Mouse (Mus musculus) CH12.LX (cell line): Measurements from ENCODE around the gene Ndufb8. TPM values are rescaled to one million over a fixed set of nuclear protein-coding genes. Genes with fewer than 3 reads are reported as not detected.

Experiments
- DNase-seq: peaks from one replicate; pipeline ENCODE4 v3.0.0-alpha.2; 2013; ENCODE audit errors: extremely low read depth
- H3K27ac ChIP-seq: 2 replicates; pipeline ENCODE4 v1.5.1; 2012; ENCODE audit warnings: low read depth, mild to moderate bottlenecking, control low read depth, moderate library complexity; ENCODE audit not compliant: insufficient read depth
- H3K27me3 ChIP-seq: replicated peaks from 2 replicates; pipeline ENCODE3; 2012; ENCODE audit warnings: inconsistent platforms
- H3K36me3 ChIP-seq, 2 experiments: replicated peaks in 1 of 2; 2 replicates each; pipeline versions ENCODE3 to v1.6.1; 2012; ENCODE audit warnings: inconsistent platforms in 1 of 2, low read length in 1 of 2, mild to moderate bottlenecking in 1 of 2, mixed read lengths in 1 of 2, moderate library complexity in 1 of 2; ENCODE audit not compliant: control insufficient read depth in 1 of 2, insufficient read depth in 1 of 2
- H3K4me1 ChIP-seq, 2 experiments: 2 replicates each; pipeline ENCODE4 v1.6.1; 2012; ENCODE audit warnings: inconsistent platforms in 1 of 2, moderate library complexity in 1 of 2; ENCODE audit not compliant: insufficient read depth in 2 of 2, control insufficient read depth in 1 of 2
- H3K4me2 ChIP-seq: 2 replicates; pipeline ENCODE4 v1.6.1; 2012; ENCODE audit warnings: low read depth, mild to moderate bottlenecking, control low read depth; ENCODE audit not compliant: poor library complexity, insufficient read depth, severe bottlenecking
- H3K4me3 ChIP-seq, 3 experiments: fragments of 150-350 bp in 1 of 3; sonication (generic) in 1 of 3; replicated peaks in 1 of 3; 2 replicates each; pipeline versions ENCODE3 to v1.5.1; 2011 to 2012; ENCODE audit warnings: low read depth in 2 of 3, low read length in 2 of 3, mild to moderate bottlenecking in 2 of 3, moderate library complexity in 2 of 3, control low read depth in 1 of 3, improper control_type of control experiment in 1 of 3, inconsistent platforms in 1 of 3, mixed read lengths in 1 of 3; ENCODE audit not compliant: poor library complexity in 1 of 3
- H3K79me2 ChIP-seq: replicated peaks from 2 replicates; pipeline ENCODE4 v1.6.1; 2012; ENCODE audit warnings: mild to moderate bottlenecking, moderate library complexity; ENCODE audit not compliant: control insufficient read depth, poor library complexity, insufficient read depth, severe bottlenecking; ENCODE audit errors: extremely low read depth
- H3K9ac ChIP-seq: 2 replicates; pipeline ENCODE4 v1.6.1; 2012; ENCODE audit warnings: low read depth, mild to moderate bottlenecking, control low read depth, moderate library complexity; ENCODE audit not compliant: insufficient read depth
- H3K9me3 ChIP-seq: replicated peaks from 2 replicates; pipeline ENCODE3; 2012; ENCODE audit warnings: low read length, inconsistent platforms, mixed read lengths
- BHLHE40 ChIP-seq: IDR thresholded peaks from 2 replicates; pipeline ENCODE4 v1.6.1; 2011; ENCODE audit warnings: mild to moderate bottlenecking, low read depth, low read length, improper control_type of control experiment
- CTCF ChIP-seq, 2 experiments: IDR thresholded peaks in 1 of 2; conservative IDR thresholded peaks in 1 of 2; 2 replicates each; pipeline ENCODE4 v1.5.1; 2011 to 2012; ENCODE audit warnings: low read depth in 2 of 2, low read length in 2 of 2, improper control_type of control experiment in 1 of 2, inconsistent platforms in 1 of 2, mild to moderate bottlenecking in 1 of 2, moderate library complexity in 1 of 2
- E2F4 ChIP-seq: IDR thresholded peaks from 2 replicates; pipeline ENCODE4 v1.6.1; 2011; ENCODE audit warnings: low read depth, low read length, improper control_type of control experiment; ENCODE audit not compliant: insufficient replicate concordance
- ELF1 ChIP-seq: IDR thresholded peaks from 2 replicates; pipeline ENCODE4 v1.6.1; 2014; ENCODE audit warnings: low read depth, mild to moderate bottlenecking, inconsistent platforms, low read length, improper control_type of control experiment
- EP300 ChIP-seq: IDR thresholded peaks from 2 replicates; pipeline ENCODE4 v1.6.1; 2011; ENCODE audit warnings: low read length, improper control_type of control experiment
- ETS1 ChIP-seq: conservative IDR thresholded peaks from 2 replicates; pipeline ENCODE4 v1.6.1; 2012; ENCODE audit warnings: low read depth, mild to moderate bottlenecking, inconsistent platforms, low read length, improper control_type of control experiment, moderate library complexity
- GABPA ChIP-seq: IDR thresholded peaks from 2 replicates; pipeline ENCODE4 v1.6.1; 2012; ENCODE audit warnings: low read depth, low read length, improper control_type of control experiment, inconsistent platforms; ENCODE audit not compliant: insufficient replicate concordance
- HCFC1 ChIP-seq: IDR thresholded peaks from 2 replicates; pipeline ENCODE4 v1.6.1; 2012; ENCODE audit warnings: low read depth, mild to moderate bottlenecking, inconsistent platforms, low read length, improper control_type of control experiment
- JUN ChIP-seq: IDR thresholded peaks from 2 replicates; pipeline ENCODE4 v1.6.1; 2011; ENCODE audit warnings: low read depth, mild to moderate bottlenecking, low read length, improper control_type of control experiment, moderate library complexity; ENCODE audit not compliant: insufficient read depth
- JUND ChIP-seq: conservative IDR thresholded peaks from 2 replicates; pipeline ENCODE4 v1.6.1; 2011; ENCODE audit warnings: low read depth, low read length, improper control_type of control experiment
- KAT2A ChIP-seq: IDR thresholded peaks from 2 replicates; pipeline ENCODE4 v1.6.1; 2012; ENCODE audit warnings: low read length, improper control_type of control experiment, inconsistent platforms; ENCODE audit not compliant: insufficient replicate concordance
- MAFK ChIP-seq: IDR thresholded peaks from 2 replicates; pipeline ENCODE4 v1.6.1; 2011; ENCODE audit warnings: low read length, improper control_type of control experiment; ENCODE audit not compliant: insufficient replicate concordance
- MAX ChIP-seq: IDR thresholded peaks from 2 replicates; pipeline ENCODE4 v1.6.1; 2011; ENCODE audit warnings: low read length, improper control_type of control experiment
- MAZ ChIP-seq: IDR thresholded peaks from 2 replicates; pipeline ENCODE4 v1.6.1; 2012; ENCODE audit warnings: low read depth, mild to moderate bottlenecking, inconsistent platforms, low read length, improper control_type of control experiment, moderate library complexity
- MYC ChIP-seq: IDR thresholded peaks from 2 replicates; pipeline ENCODE4 v1.6.1; 2011; ENCODE audit warnings: low read depth, mild to moderate bottlenecking, improper control_type of control experiment, low read length
- NELFE ChIP-seq: IDR thresholded peaks from 2 replicates; pipeline ENCODE4 v1.6.1; 2011; ENCODE audit warnings: low read depth, low read length, improper control_type of control experiment
- NRF1 ChIP-seq: IDR thresholded peaks from 2 replicates; pipeline ENCODE4 v1.6.1; 2014; ENCODE audit warnings: low read depth, mild to moderate bottlenecking, inconsistent platforms, low read length, improper control_type of control experiment, moderate library complexity
- PAX5 ChIP-seq: IDR thresholded peaks from 2 replicates; pipeline ENCODE4 v1.6.1; 2012; ENCODE audit warnings: low read length, inconsistent platforms, mixed read lengths
- POLR2A ChIP-seq: IDR thresholded peaks from 2 replicates; pipeline ENCODE4 v1.6.1; 2011; ENCODE audit warnings: low read depth, mild to moderate bottlenecking, improper control_type of control experiment, low read length
- POLR2AphosphoS2 ChIP-seq: IDR thresholded peaks from 2 replicates; pipeline ENCODE4 v1.6.1; 2011; ENCODE audit warnings: low read depth, low read length, improper control_type of control experiment
- RAD21 ChIP-seq: IDR thresholded peaks from 2 replicates; pipeline ENCODE4 v1.6.1; 2011; ENCODE audit warnings: low read depth, mild to moderate bottlenecking, low read length, improper control_type of control experiment, moderate library complexity
- SIN3A ChIP-seq: IDR thresholded peaks from 2 replicates; pipeline ENCODE4 v1.6.1; 2012; ENCODE audit warnings: low read length, improper control_type of control experiment, inconsistent platforms
- SMC3 ChIP-seq: IDR thresholded peaks from 2 replicates; pipeline ENCODE4 v1.6.1; 2011; ENCODE audit warnings: low read depth, low read length, improper control_type of control experiment
- TBP ChIP-seq: conservative IDR thresholded peaks from 2 replicates; pipeline ENCODE4 v1.6.1; 2011; ENCODE audit warnings: low read depth, low read length, improper control_type of control experiment
- TCF12 ChIP-seq: IDR thresholded peaks from 2 replicates; pipeline ENCODE4 v1.6.1; 2014; ENCODE audit warnings: low read depth, mild to moderate bottlenecking, inconsistent platforms, low read length, improper control_type of control experiment
- UBTF ChIP-seq: IDR thresholded peaks from 2 replicates; pipeline ENCODE4 v1.6.1; 2012; ENCODE audit warnings: low read depth, mild to moderate bottlenecking, inconsistent platforms, low read length, improper control_type of control experiment, moderate library complexity
- USF1 ChIP-seq: IDR thresholded peaks from 2 replicates; pipeline ENCODE4 v1.6.1; 2014; ENCODE audit warnings: low read depth, mild to moderate bottlenecking, inconsistent platforms, low read length, improper control_type of control experiment
- ZC3H11A ChIP-seq: IDR thresholded peaks from 2 replicates; pipeline ENCODE4 v1.6.1; 2012; ENCODE audit warnings: low read depth, mild to moderate bottlenecking, inconsistent platforms, low read length, improper control_type of control experiment
- ZKSCAN1 ChIP-seq: IDR thresholded peaks from 2 replicates; pipeline ENCODE4 v1.6.1; 2012; ENCODE audit warnings: low read depth, inconsistent platforms, low read length, improper control_type of control experiment, borderline replicate concordance
- ZMIZ1 ChIP-seq: IDR thresholded peaks from 2 replicates; pipeline ENCODE4 v1.6.1; 2012; ENCODE audit warnings: low read depth, mild to moderate bottlenecking, inconsistent platforms, low read length, improper control_type of control experiment
- ZNF384 ChIP-seq: IDR thresholded peaks from 2 replicates; pipeline ENCODE4 v1.6.1; 2012; ENCODE audit warnings: low read depth, low read length, improper control_type of control experiment, inconsistent platforms
- dilution Hi-C: fragments of 300-500 bp; cut with MboI; formaldehyde crosslinking; loops from 2 replicates; pipeline ENCODE4 v1.14.3; 2020; ENCODE audit warnings: low sequenced_read_pairs; ENCODE audit not compliant: extremely low pct_unique_long_range_greater_than_20kb, extremely low pct_ligation_motif_present
- in situ Hi-C: fragments of 300-500 bp; cut with MboI; formaldehyde crosslinking; loops from 3 replicates; pipeline ENCODE4 v1.14.3; 2019; ENCODE audit warnings: low sequenced_read_pairs, low pct_ligation_motif_present, low pct_unique_long_range_greater_than_20kb, mixed read lengths
- polyA plus RNA-seq: library from polyadenylated mRNA; unstranded; fragments of >175 nt; gene quantifications from 2 replicates; pipeline ENCODE4 v1.2.1, GENCODE M21; 2012; ENCODE audit warnings: low read depth; ENCODE audit not compliant: insufficient read length
- total RNA-seq, 2 experiments: library from RNA; depleted of rRNA; stranded (reverse); fragments of 300-350 nt in 1 of 2; fragments of >200 nt in 1 of 2; gene quantifications; 2 replicates each; pipeline ENCODE4 v1.2.3; 2012 to 2014

Ndufb8 gene
- total and polyA plus RNA-seq, 3 experiments = 321 to 383 (median 354) TPM

DNA sequence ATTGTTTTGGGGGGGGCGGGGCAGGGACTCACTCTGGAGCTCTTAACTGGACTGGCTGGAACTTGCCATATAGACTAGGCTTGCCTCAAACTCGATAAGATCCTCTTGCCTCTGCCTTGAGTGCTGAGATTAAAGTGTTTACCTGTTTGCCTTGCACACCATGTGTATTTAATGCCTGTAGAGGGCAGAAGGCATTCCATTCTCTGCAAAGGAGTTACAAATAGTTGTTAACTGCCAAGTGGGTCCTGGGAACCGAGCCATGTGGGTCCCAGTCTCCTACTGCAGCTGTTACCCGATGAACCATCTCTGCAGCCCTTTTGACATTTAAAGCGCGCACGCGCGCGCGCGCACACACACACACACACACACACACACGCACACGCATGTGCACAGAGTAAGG is 8.8 kb upstream of the Ndufb8 start:
- H3K4me1 ChIP-seq = peaks cover 4 to 22% of the 10 kb centered on the region in 2 experiments; a peak in 3 of 4 replicates
- H3K36me3 ChIP-seq = peaks cover 46 to 52% of the 10 kb centered on the region in 2 experiments
- TF ChIP-seq MYC (no peak), GABPA (no peak)
- no peak overlapping the region for H3K4me3 ChIP-seq
- H3K9me3 ChIP-seq = no peaks in the 10 kb centered on the region
- no peaks in the 10 kb centered on the region for H3K27me3 ChIP-seq
- H3K79me2 ChIP-seq = peaks cover 30% of the 10 kb centered on the region
- H3K27ac ChIP-seq = no peak overlapping the region
- H3K4me2 ChIP-seq = peak overlapping the region; percentile 59
- dilution Hi-C loops (no loop called here), in situ Hi-C loops (no loop called here)
- no peak overlapping the region for H3K9ac ChIP-seq
- DNase-seq = no peak

DNA sequence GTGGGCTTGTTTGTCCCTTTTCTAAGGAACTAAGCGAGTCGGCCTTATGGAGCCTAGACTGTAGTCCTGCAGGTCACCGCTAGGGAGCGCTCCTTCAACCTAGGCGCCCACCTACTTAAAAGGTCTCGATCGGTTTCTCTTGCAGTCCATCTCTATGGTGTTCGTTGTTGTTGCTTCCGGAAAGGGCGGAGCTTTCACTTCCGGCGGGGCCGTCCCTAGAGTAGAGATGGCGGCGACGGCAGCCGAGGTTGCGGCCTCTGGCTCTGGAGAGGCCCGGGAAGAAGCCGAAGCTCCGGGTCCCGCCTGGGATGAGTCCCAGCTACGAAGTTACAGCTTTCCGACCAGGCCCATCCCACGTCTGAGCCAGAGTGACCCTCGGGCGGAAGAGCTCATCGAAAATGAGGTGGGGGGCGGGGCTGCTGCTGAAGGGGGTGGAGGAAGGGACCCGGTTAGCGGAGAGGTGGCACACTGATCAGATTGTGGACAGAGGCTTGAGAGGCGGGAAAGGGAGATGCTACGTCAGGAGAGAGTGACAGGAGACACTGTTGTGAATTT is 7.5 kb upstream of the Ndufb8 start, which contains the start of gene Hif1an:
Hif1an (plus strand) TSS at position 199 of the 555 bp plus-strand sequence.
- dilution Hi-C loops (no loop called here), in situ Hi-C loops (no loop called here)
- H3K79me2 ChIP-seq = peaks cover 30% of the 10 kb centered on the region
- H3K9ac ChIP-seq = peak within 1 kb of the TSS; percentile 99
- H3K4me3 ChIP-seq = peak within 1 kb of the TSS; percentile 66 to 92 (median 77)
- peak; percentile 98 for DNase-seq
- H3K27me3 ChIP-seq = peaks cover 3% of the 10 kb centered on the region
- peaks cover 33 to 39% of the 10 kb centered on the region in 2 experiments for H3K36me3 ChIP-seq
- no peaks in the 10 kb centered on the region for H3K9me3 ChIP-seq
- peak within 1 kb of the TSS; percentile 59 for H3K4me2 ChIP-seq
- peaks cover 4 to 22% of the 10 kb centered on the region in 2 experiments; a peak in 3 of 4 replicates for H3K4me1 ChIP-seq
- H3K27ac ChIP-seq = peak within 1 kb of the TSS; percentile 68; the same call in 1 of the 2 replicates
- TF ChIP-seq ELF1 (peak; percentile 89), KAT2A (peak; percentile 76; the same call in 1 of the 2 replicates), TBP (peak; percentile 87), TCF12 (no peak; the same call in none of the 2 replicates), ZC3H11A (no peak), ZKSCAN1 (no peak), SIN3A (peak; percentile 93), MAX (no peak; the same call in 1 of the 2 replicates), E2F4 (0 out of 2 replicates have a peak, but pooled peaks have one; percentile 73), CTCF (conservative IDR thresholded peaks at IDR 0.05 in 1 of 2, IDR thresholded peaks at IDR 0.05 in 1 of 2; ENCODE audit: low read depth in 2 of 2, low read length in 2 of 2) (peak; percentile 90 to 94), ZNF384 (no peak; the same call in 1 of the 2 replicates), BHLHE40 (peak; percentile 44; the same call in 1 of the 2 replicates), UBTF (no peak), ETS1 (peak; percentile 58; the same call in 1 of the 2 replicates), MYC (no peak; the same call in 1 of the 2 replicates), RAD21 (no peak), POLR2AphosphoS2 (peak; percentile 80; the same call in 1 of the 2 replicates), PAX5 (no peak), SMC3 (peak; percentile 24), JUND (no peak), JUN (no peak), EP300 (no peak), ZMIZ1 (peak; percentile 83), USF1 (no peak), NELFE (peak; percentile 88), HCFC1 (peak; percentile 90), POLR2A (peak; percentile 96), MAZ (peak; percentile 55; the same call in 1 of the 2 replicates), MAFK (0 out of 2 replicates have a peak, but pooled peaks have one; percentile 24), GABPA (peak; percentile 78), NRF1 (peak; percentile 41; the same call in 1 of the 2 replicates)
